Mouse (Mus musculus) embryonic facial prominence, embryonic 10.5 days (tissue): ENCODE measurements around the gene Deaf1. TPM values are rescaled to one million over a fixed set of nuclear protein-coding genes. Genes with fewer than 3 reads are reported as not detected.

ENCODE experiments used
- DNase-seq: peaks from one replicate; pipeline ENCODE4 v3.0.0-alpha.2; 2017; ENCODE audit warnings: low spot score
- H3K27ac ChIP-seq: fragments of 300-500 bp; sonication (generic); replicated peaks from 2 replicates; pipeline ENCODE4 v1.5.1; 2016; ENCODE audit warnings: mild to moderate bottlenecking
- H3K27me3 ChIP-seq: fragments of 300-500 bp; sonication (generic); replicated peaks from 2 replicates; pipeline ENCODE4 v1.6.1; 2016; ENCODE audit warnings: low read depth, mild to moderate bottlenecking; ENCODE audit not compliant: poor library complexity, severe bottlenecking
- H3K36me3 ChIP-seq: fragments of 300-500 bp; sonication (generic); replicated peaks from 2 replicates; pipeline ENCODE4 v1.6.1; 2016; ENCODE audit warnings: mild to moderate bottlenecking, moderate library complexity
- H3K4me1 ChIP-seq: fragments of 300-500 bp; sonication (generic); 2 replicates; pipeline ENCODE4 v1.6.1; 2016
- H3K4me3 ChIP-seq: fragments of 300-500 bp; sonication (generic); 2 replicates; pipeline ENCODE4 v1.5.1; 2016; ENCODE audit warnings: mild to moderate bottlenecking, moderate library complexity
- H3K9me3 ChIP-seq: fragments of 300-500 bp; sonication (generic); 2 replicates; pipeline ENCODE4 v1.6.1; 2016; ENCODE audit warnings: mild to moderate bottlenecking
- WGBS: fragments of 180-500 bp; shearing (Covaris S2); methylation state at CpG from one replicate; pipeline ENCODE4 v1.1.7; 2016; 5-methylcytosine and 5-hydroxymethylcytosine counted together
- polyA plus RNA-seq: library from polyadenylated mRNA; unstranded; fragments of >200 nt; fragmentation: Nextera tagmentation; extraction: Ambion mirVana; gene quantifications from 2 replicates; pipeline ENCODE4 v1.2.1, GENCODE M21; 2016

Gene Deaf1
- polyA plus RNA-seq, 1 experiment from 2014 or later = 57.9 TPM

DNA sequence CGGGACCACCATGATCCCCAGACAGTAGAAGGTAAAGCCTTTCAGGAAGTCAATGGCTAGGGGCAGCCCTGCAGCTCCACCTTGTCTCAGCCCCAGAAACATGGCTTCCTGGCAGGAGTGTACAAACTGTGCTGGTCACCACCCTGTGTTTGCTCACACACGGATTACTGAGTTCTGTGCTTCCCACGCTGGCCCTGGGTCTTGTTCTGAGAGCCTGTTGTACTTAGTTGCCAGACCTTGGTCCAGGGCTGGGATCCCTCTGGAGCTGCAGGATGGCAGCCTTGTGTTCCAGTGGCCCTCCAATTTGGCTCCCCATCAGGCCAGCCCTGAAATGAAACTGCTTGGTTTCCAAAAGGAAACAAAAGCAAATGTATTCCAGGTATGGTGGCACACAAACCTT lies 8.8 kb upstream of the Deaf1 start:
- peaks cover 46% of the 10 kb centered on the region for H3K36me3 ChIP-seq
- no peak overlapping the region for H3K27ac ChIP-seq
- no peak overlapping the region for H3K4me3 ChIP-seq
- no peaks in the 10 kb centered on the region for H3K9me3 ChIP-seq
- H3K4me1 ChIP-seq = peaks cover 36% of the 10 kb centered on the region
- 79% methylated on average over 3 of the region's 3 CpGs for WGBS
- H3K27me3 ChIP-seq = peaks cover 38% of the 10 kb centered on the region
- DNase-seq = no peak

- H3K4me1 ChIP-seq = peaks cover 36% of the 10 kb centered on the region
- H3K9me3 ChIP-seq = no peaks in the 10 kb centered on the region
- H3K36me3 ChIP-seq = peaks cover 46% of the 10 kb centered on the region
- peaks cover 33% of the 10 kb centered on the region for H3K27me3 ChIP-seq
- DNase-seq = no peak
- no peak overlapping the region for H3K4me3 ChIP-seq
- H3K27ac ChIP-seq = no peak overlapping the region
- 91% methylated on average over 4 of the region's 4 CpGs for WGBS
These were observed 8.2 kb upstream of the Deaf1 start for GRCm38 (mm10) chr7:141335682-141336081.

DNA sequence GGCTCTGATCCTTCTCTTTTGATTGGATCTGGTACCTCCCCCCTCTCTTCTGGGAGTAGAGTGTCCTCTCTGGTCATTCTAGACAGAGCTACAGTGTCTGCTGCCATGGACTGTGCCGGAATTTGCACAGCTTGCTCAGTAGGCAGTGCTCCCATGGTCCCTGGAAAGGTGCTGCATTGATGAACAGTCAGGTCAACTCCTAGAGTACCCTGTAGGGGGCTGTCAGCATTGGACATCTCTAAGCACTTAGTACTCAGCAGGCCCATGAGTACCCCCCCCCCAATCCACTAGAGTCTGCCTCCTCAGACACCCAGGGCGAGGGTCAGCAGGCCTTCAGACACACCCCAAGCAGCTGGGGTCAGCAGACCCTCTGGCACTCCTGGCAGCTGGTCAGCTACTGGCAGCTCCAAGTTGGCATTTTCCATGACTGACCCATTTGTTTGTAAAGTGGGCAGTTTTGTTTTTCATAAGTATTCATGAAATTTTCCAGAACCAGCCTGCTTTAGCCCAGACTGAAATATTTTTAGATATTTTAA lies 7.6 kb upstream of the Deaf1 start:
- 78% methylated on average over 2 of the region's 2 CpGs for WGBS
- Histone ChIP-seq H3K36me3 (peaks cover 46% of the 10 kb centered on the region), H3K9me3 (no peaks in the 10 kb centered on the region), H3K27me3 (peaks cover 28% of the 10 kb centered on the region), H3K4me3 (no peak overlapping the region), H3K4me1 (peaks cover 31% of the 10 kb centered on the region), H3K27ac (no peak overlapping the region)
- DNase-seq = no peak

DNA sequence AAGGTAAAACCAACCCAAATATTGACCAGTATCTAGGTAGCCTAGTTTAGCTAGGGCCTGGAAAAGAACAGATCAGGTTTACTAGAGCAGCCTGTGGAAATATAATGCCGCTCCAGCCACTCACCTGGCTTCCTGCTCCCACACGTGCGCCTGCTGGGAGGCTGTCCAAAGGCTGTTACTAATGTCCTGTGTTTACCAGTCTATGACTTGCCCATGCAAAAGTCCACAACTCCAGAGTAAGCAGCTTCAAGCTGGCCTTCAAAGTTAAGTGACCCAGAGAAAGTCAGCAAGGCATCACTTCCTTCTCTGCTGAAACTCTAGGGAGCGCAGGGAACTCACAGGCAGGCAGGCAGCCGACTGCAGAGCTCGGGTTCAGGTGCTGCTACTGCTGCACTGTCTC lies 4.5 kb upstream of the Deaf1 start:
- Histone ChIP-seq H3K9me3 (no peaks in the 10 kb centered on the region), H3K27ac (no peak overlapping the region), H3K4me1 (peaks cover 14% of the 10 kb centered on the region), H3K4me3 (no peak overlapping the region), H3K36me3 (peaks cover 46% of the 10 kb centered on the region), H3K27me3 (no peaks in the 10 kb centered on the region)
- WGBS = 82% methylated on average over 6 of the region's 6 CpGs
- DNase-seq = no peak

DNA sequence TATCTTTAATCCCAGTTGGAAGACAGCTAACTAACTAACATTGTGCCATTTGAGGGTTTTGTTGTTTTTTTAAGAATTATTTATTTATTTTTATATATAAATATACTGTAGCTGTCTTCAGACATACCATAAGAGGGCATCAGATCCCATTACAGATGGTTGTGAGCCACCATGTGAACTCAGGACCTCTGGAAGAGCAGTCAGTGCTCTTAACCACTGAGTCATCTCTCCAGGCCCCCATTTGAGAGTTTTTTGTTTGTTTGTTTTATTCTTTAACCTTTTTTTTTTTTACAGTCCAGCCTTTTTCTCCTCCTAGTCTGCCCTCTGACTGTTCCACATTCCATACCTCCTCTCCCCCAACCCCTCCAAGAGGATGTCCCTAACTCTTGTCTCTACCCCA lies 3.2 kb upstream of the Deaf1 start:
- no peak for DNase-seq
- H3K36me3 ChIP-seq = peaks cover 41% of the 10 kb centered on the region
- peaks cover 27% of the 10 kb centered on the region for H3K4me1 ChIP-seq
- H3K4me3 ChIP-seq = no peak overlapping the region
- no peak overlapping the region for H3K27ac ChIP-seq
- H3K9me3 ChIP-seq = no peaks in the 10 kb centered on the region
- H3K27me3 ChIP-seq = no peaks in the 10 kb centered on the region

DNA sequence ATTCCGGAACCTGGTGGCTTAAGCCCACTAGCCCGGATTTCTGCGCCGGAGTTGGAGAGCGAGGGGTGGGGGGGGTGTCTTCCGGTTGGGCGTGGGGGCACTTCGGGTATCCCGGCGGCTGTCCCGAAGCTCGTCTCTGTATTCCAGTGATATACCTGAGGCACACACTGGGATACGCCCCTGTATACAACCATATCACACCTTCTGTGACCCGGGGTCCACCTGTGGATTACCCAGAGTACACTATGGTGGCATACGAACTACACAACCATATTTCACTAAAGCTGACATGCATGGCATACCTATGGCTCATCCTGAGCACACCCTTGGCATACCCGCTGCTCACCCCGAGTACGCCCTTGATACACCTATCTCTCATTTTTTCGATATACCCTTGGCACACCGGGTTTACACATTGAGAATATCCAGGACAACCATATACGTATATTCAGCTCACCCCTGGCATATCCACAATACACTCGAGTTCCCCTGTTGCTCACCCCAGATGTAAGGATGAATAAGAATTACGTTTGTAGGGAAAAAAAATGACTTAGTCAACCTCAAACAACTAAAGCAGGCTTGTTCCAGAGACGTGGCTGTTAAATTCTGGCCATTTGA lies 992 bp upstream of the Deaf1 start:
- H3K27ac ChIP-seq = peak overlapping the region; percentile 98
- WGBS = 21% methylated on average over 24 of the region's 24 CpGs
- peaks cover 33% of the 10 kb centered on the region for H3K4me1 ChIP-seq
- no peaks in the 10 kb centered on the region for H3K27me3 ChIP-seq
- DNase-seq = no peak
- peak overlapping the region; percentile 77 for H3K4me3 ChIP-seq
- H3K36me3 ChIP-seq = peaks cover 34% of the 10 kb centered on the region
- no peaks in the 10 kb centered on the region for H3K9me3 ChIP-seq

DNA sequence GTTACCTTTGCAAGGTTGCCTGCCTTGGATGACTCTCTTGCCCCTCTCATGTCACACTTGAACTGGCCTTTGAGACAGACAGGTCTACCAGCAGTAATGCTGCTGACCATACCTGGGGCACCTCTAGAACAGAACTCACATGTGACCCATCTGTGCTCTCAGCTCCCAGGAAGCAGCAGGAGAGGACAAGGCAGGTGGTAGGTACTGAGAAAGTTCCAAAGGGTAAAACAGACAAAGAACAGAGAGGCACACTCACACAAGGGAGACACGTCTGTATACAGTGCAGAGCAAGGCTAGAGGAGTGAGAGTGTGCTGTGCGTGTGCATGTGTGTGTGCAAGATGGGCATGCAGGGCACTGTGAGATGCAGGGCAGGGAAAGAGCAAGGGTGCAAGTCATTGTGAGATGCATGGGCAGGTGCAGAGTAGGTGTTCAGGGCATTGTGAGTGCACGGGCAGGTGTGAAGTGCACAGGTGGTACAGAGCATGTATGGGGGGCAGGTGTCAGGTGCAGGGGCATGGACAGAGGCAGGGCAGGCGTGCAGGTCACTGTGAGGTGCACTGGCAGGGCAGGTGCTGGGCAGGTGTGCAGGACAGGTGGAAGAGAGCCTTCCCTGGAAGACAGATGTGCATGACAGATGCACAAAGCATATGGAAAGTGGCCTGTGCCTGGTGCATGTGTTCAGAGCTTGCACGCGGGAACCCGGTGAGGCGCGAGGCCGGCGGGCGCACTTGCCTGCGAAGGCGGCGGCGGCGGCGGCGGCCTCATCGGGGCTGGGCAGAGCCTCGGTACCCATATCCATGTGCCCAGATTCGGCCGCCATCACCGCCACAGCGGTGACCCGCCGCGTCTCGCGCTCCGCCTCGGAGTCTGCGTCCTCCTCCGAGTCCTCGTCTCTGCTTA lies 694 bp downstream of the Deaf1 start:
- peak overlapping the region; percentile 98 for H3K27ac ChIP-seq
- H3K4me3 ChIP-seq = peak overlapping the region; percentile 77
- no peak for DNase-seq
- WGBS = 7% methylated on average over 35 of the region's 35 CpGs
- peaks cover 34% of the 10 kb centered on the region for H3K36me3 ChIP-seq
- peaks cover 33% of the 10 kb centered on the region for H3K4me1 ChIP-seq
- H3K9me3 ChIP-seq = no peaks in the 10 kb centered on the region
- no peaks in the 10 kb centered on the region for H3K27me3 ChIP-seq

GRCm38 (mm10) chr7:141324686-141325085 lies 2.8 kb downstream of the Deaf1 start:
- Histone ChIP-seq H3K4me3 (no peak overlapping the region), H3K9me3 (no peaks in the 10 kb centered on the region), H3K36me3 (peaks cover 54% of the 10 kb centered on the region), H3K27ac (no peak overlapping the region), H3K4me1 (peaks cover 33% of the 10 kb centered on the region), H3K27me3 (no peaks in the 10 kb centered on the region)
- no peak for DNase-seq
- 96% methylated on average over 1 of the region's 1 CpGs for WGBS

DNA sequence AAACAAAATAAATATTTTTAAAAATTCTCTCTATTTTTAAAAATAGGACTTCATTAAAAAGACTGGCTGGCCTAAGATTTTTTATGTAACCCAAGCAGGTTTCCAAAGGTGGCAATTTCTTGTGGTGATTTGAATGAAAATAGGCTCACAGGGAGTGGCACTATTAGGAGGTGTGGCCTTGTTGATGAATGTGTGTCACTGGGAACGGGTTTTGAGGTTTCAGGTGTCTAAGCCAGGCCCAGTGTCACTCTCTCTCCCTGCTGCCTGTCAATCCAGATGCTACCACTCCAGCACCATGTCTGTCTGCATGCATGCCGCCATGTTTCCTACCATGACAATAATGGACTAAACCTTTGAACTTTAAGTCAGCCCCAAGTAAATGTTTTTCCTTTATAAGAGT lies 8.0 kb downstream of the Deaf1 start:
- Histone ChIP-seq H3K4me1 (no peaks in the 10 kb centered on the region), H3K27me3 (no peaks in the 10 kb centered on the region), H3K4me3 (no peak overlapping the region), H3K9me3 (no peaks in the 10 kb centered on the region), H3K36me3 (peaks cover 100% of the 10 kb centered on the region), H3K27ac (no peak overlapping the region)
- no peak for DNase-seq
- WGBS = 82% methylated on average over 2 of the region's 2 CpGs

- no peaks in the 10 kb centered on the region for H3K9me3 ChIP-seq
- 87% methylated on average over 1 of the region's 1 CpGs for WGBS
- peaks cover 100% of the 10 kb centered on the region for H3K36me3 ChIP-seq
- H3K4me3 ChIP-seq = no peak overlapping the region
- no peak for DNase-seq
- H3K27ac ChIP-seq = no peak overlapping the region
- H3K27me3 ChIP-seq = no peaks in the 10 kb centered on the region
- no peaks in the 10 kb centered on the region for H3K4me1 ChIP-seq
These were observed 9.8 kb downstream of the Deaf1 start for GRCm38 (mm10) chr7:141317619-141318132.

- peaks cover 100% of the 10 kb centered on the region for H3K36me3 ChIP-seq
- WGBS = 78% methylated on average over 5 of the region's 5 CpGs
These were observed 11.5 kb downstream of the Deaf1 start for GRCm38 (mm10) chr7:141315974-141316373.

DNA sequence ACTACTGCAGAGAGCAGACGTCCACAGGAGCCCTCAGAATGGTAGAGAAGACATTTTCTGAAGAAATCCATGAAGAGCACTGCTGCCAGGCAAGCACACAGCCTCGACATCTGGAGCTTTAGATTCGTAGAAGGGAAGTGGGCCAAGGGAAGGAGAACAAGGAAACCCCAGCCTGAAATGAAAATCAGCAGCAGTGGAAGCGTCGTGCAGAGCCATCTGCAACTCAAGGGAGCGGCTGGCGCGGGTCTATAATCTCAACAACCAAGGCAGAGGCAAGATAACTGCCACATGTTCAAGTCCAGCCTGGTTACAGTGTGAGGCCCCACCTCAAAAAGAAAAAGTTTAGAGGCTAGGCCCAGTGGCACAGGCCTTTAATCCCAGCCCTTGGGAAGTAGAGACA lies 12.4 kb downstream of the Deaf1 start:
- Histone ChIP-seq H3K27me3 (no peaks in the 10 kb centered on the region), H3K9me3 (no peaks in the 10 kb centered on the region), H3K27ac (no peak overlapping the region), H3K36me3 (peaks cover 100% of the 10 kb centered on the region), H3K4me1 (no peaks in the 10 kb centered on the region), H3K4me3 (no peak overlapping the region)
- WGBS = 91% methylated on average over 8 of the region's 8 CpGs
- no peak for DNase-seq

More at GRCm38 (mm10) chr7:141315974-141316373, 11.5 kb downstream of the Deaf1 start:
- Histone ChIP-seq H3K4me3 (no peak overlapping the region), H3K9me3 (no peaks in the 10 kb centered on the region), H3K4me1 (no peaks in the 10 kb centered on the region), H3K27me3 (no peaks in the 10 kb centered on the region), H3K27ac (no peak overlapping the region)
- no peak for DNase-seq
